Mouse (Mus musculus) stomach, embryonic 14.5 days (tissue): Measurements from ENCODE around the gene Tfdp2. TPM values are rescaled to one million over a fixed set of nuclear protein-coding genes. Genes with fewer than 3 reads are reported as not detected.

Experiments used
- ATAC-seq: fragments of 200-750 bp; cut with Nextera tagmentation; 2 replicates; pipeline ENCODE4 v1.8.0; 2017; ENCODE audit warnings: low read depth, moderate TSS enrichment; ENCODE audit not compliant: insufficient number of reproducible peaks, insufficient read depth, low FRiP score
- H3K27ac ChIP-seq: fragments of 300-500 bp; sonication (generic); 2 replicates; pipeline ENCODE4 v1.5.1; 2014; ENCODE audit warnings: mild to moderate bottlenecking, low read length, moderate library complexity, mixed read lengths
- H3K27me3 ChIP-seq: fragments of 300-500 bp; sonication (generic); 2 replicates; pipeline ENCODE4 v1.6.1; 2014; ENCODE audit warnings: low read length, control low read depth, mixed read lengths; ENCODE audit not compliant: control insufficient read depth, insufficient read depth
- H3K36me3 ChIP-seq: fragments of 300-500 bp; sonication (generic); 2 replicates; pipeline ENCODE4 v1.6.1; 2014; ENCODE audit warnings: mild to moderate bottlenecking, control low read depth, low read length, moderate library complexity, mixed read lengths; ENCODE audit not compliant: control insufficient read depth, insufficient read depth
- H3K4me1 ChIP-seq: fragments of 300-500 bp; sonication (generic); 2 replicates; pipeline ENCODE4 v1.6.1; 2014; ENCODE audit warnings: low read length, control low read depth, mixed read lengths; ENCODE audit not compliant: control insufficient read depth, insufficient read depth
- H3K4me2 ChIP-seq: fragments of 300-500 bp; sonication (generic); replicated peaks from 2 replicates; pipeline ENCODE4 v1.6.1; 2014; ENCODE audit warnings: low read depth, low read length, control low read depth
- H3K4me3 ChIP-seq: fragments of 300-500 bp; sonication (generic); 2 replicates; pipeline ENCODE4 v1.5.1; 2014; ENCODE audit warnings: low read depth, low read length, control low read depth
- H3K9ac ChIP-seq: fragments of 300-500 bp; sonication (generic); replicated peaks from 2 replicates; pipeline ENCODE4 v1.6.1; 2014; ENCODE audit warnings: low read depth, mild to moderate bottlenecking, control low read depth, low read length, moderate library complexity, mixed read lengths
- H3K9me3 ChIP-seq: fragments of 300-500 bp; sonication (generic); 2 replicates; pipeline ENCODE4 v1.6.1; 2016; ENCODE audit warnings: low read depth, low read length, control low read depth; ENCODE audit not compliant: control insufficient read depth
- WGBS: fragments of 180-500 bp; shearing (Covaris S2); extraction: QIAGEN DNeasy Blood & Tissue Kit; methylation state at CpG from one replicate; pipeline ENCODE4 v1.1.7; 2014; 5-methylcytosine and 5-hydroxymethylcytosine counted together
- polyA plus RNA-seq: library from polyadenylated mRNA; unstranded; fragments of >200 nt; fragmentation: Nextera tagmentation; extraction: Ambion mirVana; gene quantifications from 2 replicates; pipeline ENCODE4 v1.2.1, GENCODE M21; 2014

Gene Tfdp2
- polyA plus RNA-seq, 1 experiment from 2014 or later, result 60.4 TPM

DNA sequence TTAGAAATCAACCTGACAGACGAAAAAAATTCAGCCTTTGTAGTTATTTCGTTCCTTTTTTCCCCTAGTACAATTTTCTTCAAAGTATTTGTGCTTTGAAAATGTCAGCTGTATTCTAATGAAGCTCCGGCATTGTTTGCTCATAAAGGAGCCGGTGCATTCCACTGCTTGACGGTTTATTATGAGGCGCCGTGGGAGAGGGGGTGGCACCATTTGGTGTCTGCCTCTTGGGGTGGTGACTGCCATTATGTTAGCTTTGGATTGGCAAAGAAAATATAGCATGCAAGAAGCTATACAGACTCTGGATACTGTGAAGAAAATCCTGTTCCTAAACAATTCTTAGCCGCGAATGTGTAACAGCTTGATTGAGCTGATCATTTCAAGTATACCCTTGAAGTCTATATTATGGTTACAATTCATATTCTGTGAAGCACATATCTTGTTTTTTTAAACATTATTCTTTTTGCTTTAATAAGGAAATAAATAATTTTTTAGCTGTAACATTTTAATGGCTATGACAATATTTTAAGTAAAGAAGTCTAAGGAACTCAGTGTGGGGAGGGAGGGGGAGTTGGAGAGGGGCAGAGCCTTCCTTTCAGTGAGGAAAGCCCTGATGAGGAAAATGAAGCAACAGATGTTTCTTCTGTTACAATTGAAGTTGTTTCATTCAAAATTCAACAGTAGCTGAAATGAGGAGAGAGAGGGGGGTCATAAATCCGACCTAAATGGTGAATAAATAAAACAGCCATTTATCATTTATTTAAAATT, 63.9 kb downstream of the Tfdp2 start:
- H3K27ac ChIP-seq, result peak overlapping the region; percentile 6; the same call in 1 of the 2 replicates
- H3K9me3 ChIP-seq, result no peaks in the 10 kb centered on the region
- 3% methylated on average over 10 of the region's 10 CpGs for WGBS
- no peak for ATAC-seq
- H3K9ac ChIP-seq, result 0 out of 2 replicates have a peak overlapping the region, but pooled peaks have one; percentile 38
- no peaks in the 10 kb centered on the region for H3K27me3 ChIP-seq
- H3K4me3 ChIP-seq, result peak overlapping the region; percentile 37
- H3K36me3 ChIP-seq, result no peaks in the 10 kb centered on the region
- 0 out of 2 replicates have a peak, but pooled peaks cover 2% of the 10 kb centered on the region for H3K4me1 ChIP-seq
- H3K4me2 ChIP-seq, result peak overlapping the region; percentile 66

DNA sequence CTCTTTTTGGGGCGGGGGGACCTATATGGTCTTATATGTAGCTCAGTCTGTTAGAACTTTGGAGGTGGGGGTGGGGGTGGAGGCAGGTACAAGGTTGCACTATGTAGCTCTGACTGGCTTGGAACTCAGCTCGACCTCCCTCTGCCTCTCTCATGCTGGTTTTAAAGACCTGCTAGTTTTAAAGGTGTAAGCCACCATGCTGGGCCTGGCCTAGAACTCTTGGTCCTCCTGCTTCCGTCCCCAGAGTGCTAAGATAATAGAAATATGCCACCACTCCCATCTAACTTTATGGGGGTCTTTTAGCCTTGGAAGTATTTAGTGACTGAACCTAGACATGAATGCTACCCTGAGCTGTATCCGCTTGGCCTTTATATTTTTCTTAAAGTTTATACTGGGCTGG, 65.0 kb downstream of the Tfdp2 start:
- Histone ChIP-seq H3K9me3 (no peaks in the 10 kb centered on the region), H3K27ac (no peak overlapping the region), H3K27me3 (no peaks in the 10 kb centered on the region), H3K9ac (no peak overlapping the region), H3K4me1 (0 out of 2 replicates have a peak, but pooled peaks cover 2% of the 10 kb centered on the region), H3K36me3 (no peaks in the 10 kb centered on the region), H3K4me2 (no peak overlapping the region), H3K4me3 (no peak overlapping the region)
- no peak for ATAC-seq
- 69% methylated on average over 4 of the region's 4 CpGs for WGBS

GRCm38 (mm10) chr9:96261980-96262379, 65.9 kb downstream of the Tfdp2 start:
- no peaks in the 10 kb centered on the region for H3K36me3 ChIP-seq
- H3K9me3 ChIP-seq, result no peaks in the 10 kb centered on the region
- no peak overlapping the region for H3K4me2 ChIP-seq
- no peak for ATAC-seq
- no peak overlapping the region for H3K27ac ChIP-seq
- WGBS, result 95% methylated on average over 6 of the region's 6 CpGs
- H3K4me3 ChIP-seq, result no peak overlapping the region
- no peak overlapping the region for H3K9ac ChIP-seq
- H3K27me3 ChIP-seq, result no peaks in the 10 kb centered on the region
- 0 out of 2 replicates have a peak, but pooled peaks cover 2% of the 10 kb centered on the region for H3K4me1 ChIP-seq

DNA sequence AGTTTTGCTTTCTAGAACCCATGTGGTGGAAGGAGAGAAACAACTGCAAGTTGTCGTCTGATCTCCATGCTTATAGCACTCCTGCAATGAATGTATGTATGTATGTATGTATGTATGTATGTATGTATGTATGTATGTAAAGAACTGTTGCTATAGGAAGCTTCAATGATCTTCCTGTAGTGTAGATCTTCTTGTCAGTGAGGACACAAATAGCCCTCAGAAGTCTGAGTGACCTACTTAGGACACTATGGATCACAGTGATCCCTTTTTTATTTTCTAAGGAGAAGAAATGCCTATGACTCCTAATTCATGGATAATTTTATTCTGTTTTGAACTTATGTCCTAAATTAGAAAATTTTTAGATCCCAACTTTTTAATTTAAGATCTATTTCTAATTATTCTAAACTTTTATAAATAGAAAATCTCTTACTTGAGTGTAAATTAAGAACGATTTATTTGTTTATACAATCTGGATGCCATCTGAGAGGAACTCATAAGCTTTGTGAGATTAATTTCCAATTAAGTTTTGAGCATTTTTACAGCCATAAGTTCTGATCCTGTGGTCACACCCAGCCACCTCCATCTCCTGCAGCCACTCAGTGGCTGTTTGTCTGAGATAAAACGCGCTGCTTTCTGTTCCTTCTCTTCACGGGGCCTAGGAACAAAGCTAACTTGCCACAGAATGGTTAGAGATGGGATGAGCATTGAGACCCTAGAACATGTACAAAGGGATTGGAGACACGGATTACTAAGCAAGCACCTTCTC, 70.9 kb downstream of the Tfdp2 start:
- H3K4me1 ChIP-seq, result no peaks in the 10 kb centered on the region
- no peak overlapping the region for H3K27ac ChIP-seq
- H3K4me3 ChIP-seq, result no peak overlapping the region
- ATAC-seq, result peak; percentile 63; the same call in 1 of the 2 replicates
- no peak overlapping the region for H3K4me2 ChIP-seq
- H3K36me3 ChIP-seq, result no peaks in the 10 kb centered on the region
- H3K9me3 ChIP-seq, result no peaks in the 10 kb centered on the region
- H3K27me3 ChIP-seq, result no peaks in the 10 kb centered on the region
- WGBS, result 84% methylated on average over 6 of the region's 6 CpGs
- H3K9ac ChIP-seq, result no peak overlapping the region

DNA sequence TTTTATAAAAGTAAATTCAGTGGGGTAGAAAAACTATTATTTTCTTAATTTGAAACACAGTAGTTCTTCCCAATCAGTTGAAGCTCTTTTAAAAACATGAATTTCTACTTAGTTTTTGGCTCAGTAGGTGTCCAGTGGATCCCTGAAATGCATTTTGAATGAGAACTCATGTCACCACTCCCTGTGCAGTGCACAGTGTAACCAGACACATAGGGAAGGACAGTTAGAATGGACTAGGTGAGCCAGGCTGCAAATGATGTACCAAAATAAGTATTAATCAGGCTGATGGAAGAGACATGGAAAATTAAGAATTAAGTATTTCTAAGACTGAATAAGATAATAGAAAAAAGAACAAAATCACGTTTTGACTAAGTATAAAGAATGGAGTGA, 71.5 kb downstream of the Tfdp2 start:
- H3K4me3 ChIP-seq, result no peak overlapping the region
- H3K36me3 ChIP-seq, result no peaks in the 10 kb centered on the region
- H3K9ac ChIP-seq, result no peak overlapping the region
- no peak for ATAC-seq
- no peak overlapping the region for H3K27ac ChIP-seq
- WGBS, result 88% methylated on average over 1 of the region's 1 CpGs
- no peak overlapping the region for H3K4me2 ChIP-seq
- no peaks in the 10 kb centered on the region for H3K4me1 ChIP-seq
- H3K9me3 ChIP-seq, result no peaks in the 10 kb centered on the region
- no peaks in the 10 kb centered on the region for H3K27me3 ChIP-seq

GRCm38 (mm10) chr9:96269726-96270125, 73.7 kb downstream of the Tfdp2 start:
- WGBS, result 89% methylated on average over 2 of the region's 2 CpGs
- Histone ChIP-seq H3K27me3 (no peaks in the 10 kb centered on the region), H3K4me1 (no peaks in the 10 kb centered on the region), H3K36me3 (no peaks in the 10 kb centered on the region), H3K4me2 (no peak overlapping the region), H3K27ac (no peak overlapping the region), H3K9me3 (no peaks in the 10 kb centered on the region), H3K4me3 (no peak overlapping the region), H3K9ac (no peak overlapping the region)
- ATAC-seq, result no peak

- no peaks in the 10 kb centered on the region for H3K9me3 ChIP-seq
- no peak overlapping the region for H3K4me3 ChIP-seq
- no peaks in the 10 kb centered on the region for H3K4me1 ChIP-seq
- no peak overlapping the region for H3K9ac ChIP-seq
- H3K27ac ChIP-seq, result no peak overlapping the region
- no peaks in the 10 kb centered on the region for H3K27me3 ChIP-seq
- no peaks in the 10 kb centered on the region for H3K36me3 ChIP-seq
- H3K4me2 ChIP-seq, result no peak overlapping the region
- no peak for ATAC-seq
Observed at GRCm38 (mm10) chr9:96275543-96275942, 79.5 kb downstream of the Tfdp2 start.

DNA sequence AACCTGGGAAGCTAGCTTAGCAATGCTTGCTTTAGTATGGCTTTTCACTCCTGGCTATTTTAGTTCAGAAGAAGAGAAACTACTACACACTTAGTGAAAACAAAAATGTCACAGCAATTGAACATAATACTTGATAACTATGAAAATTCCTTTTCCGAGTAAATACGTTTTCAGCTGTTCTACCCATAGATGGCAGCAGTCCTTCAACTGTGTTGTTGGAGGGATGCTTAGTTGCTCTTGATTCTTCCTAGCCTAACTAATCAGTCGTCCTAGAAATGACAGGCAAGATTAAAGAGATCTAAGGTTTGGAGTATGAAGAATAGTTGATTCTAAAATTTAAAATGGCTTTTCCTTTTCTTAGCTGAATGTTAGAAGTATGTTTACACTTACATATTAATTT, 85.4 kb downstream of the Tfdp2 start:
- WGBS, result 54% methylated on average over 3 of the region's 3 CpGs
- Histone ChIP-seq H3K4me1 (no peaks in the 10 kb centered on the region), H3K9ac (no peak overlapping the region), H3K4me2 (no peak overlapping the region), H3K27me3 (no peaks in the 10 kb centered on the region), H3K4me3 (no peak overlapping the region), H3K9me3 (no peaks in the 10 kb centered on the region), H3K27ac (no peak overlapping the region), H3K36me3 (no peaks in the 10 kb centered on the region)
- ATAC-seq, result no peak
